9 mouse cellular contexts compared by ENCODE assay signal in genomic region chr1:136588908-136589307, GRCm38 (mm10). TPM values are rescaled to one million over a fixed set of nuclear protein-coding genes. Genes with fewer than 3 reads are reported as not detected.
DNase-seq lines count a peak whose midpoint lies in the region; ATAC-seq and TF ChIP-seq lines count a peak whose summit lies in the region.
"Had no signal": no experiment of that assay in that cellular context is flagged by ENCODE, and none has a peak within 500 bp of the region (broad histone marks: within the 10 kb centered on the region; RNA-seq: fewer than 3 reads in every experiment).

No protein-coding gene starts in this region.

- H3K27me3 ChIP-seq in liver, embryonic 12.5 days (replicated peaks) = no peaks in the 10 kb centered on the region; the same call in 1 of the 2 replicates
- H3K27me3 ChIP-seq in heart, adult 2 months (ENCODE audit: control insufficient read depth, insufficient read depth, low read length) = no peaks in the 10 kb centered on the region

- H3K4me3 ChIP-seq in liver, embryonic 12.5 days = no peak overlapping the region
- no peak overlapping the region for H3K4me3 ChIP-seq in heart, adult 2 months

- H3K79me2 ChIP-seq in heart, adult 2 months (replicated peaks; ENCODE audit: control insufficient read depth, insufficient read depth, low read length) = no peaks in the 10 kb centered on the region

- WGBS in liver, embryonic 12.5 days (ENCODE audit: insufficient replicate concordance) = 15% methylated on average over 9 of the region's 9 CpGs
- WGBS in heart, adult 2 months = 13% methylated on average over 9 of the region's 9 CpGs

- H3K9me3 ChIP-seq in liver, embryonic 12.5 days (replicated peaks) = no peaks in the 10 kb centered on the region

- H3K4me1 ChIP-seq in liver, embryonic 12.5 days = no peaks in the 10 kb centered on the region
- H3K4me1 ChIP-seq in heart, adult 2 months (ENCODE audit: control insufficient read depth, insufficient read depth, low read length) = no peaks in the 10 kb centered on the region

- H3K36me3 ChIP-seq in liver, embryonic 12.5 days = no peaks in the 10 kb centered on the region
- H3K36me3 ChIP-seq in heart, adult 2 months (ENCODE audit: control insufficient read depth, insufficient read depth, low read length) = no peaks in the 10 kb centered on the region

- peak overlapping the region; percentile 28; the same call in 1 of the 2 replicates for H3K4me2 ChIP-seq in liver, embryonic 12.5 days

- H3K9ac ChIP-seq in liver, embryonic 12.5 days = no peak overlapping the region
- H3K9ac ChIP-seq in heart, adult 2 months (ENCODE audit: low read depth, low read length) = no peak overlapping the region
- H3K9ac ChIP-seq: liver, embryonic 14.5 days had no signal

- TF ChIP-seq POLR2A in heart, adult 2 months (IDR thresholded peaks at IDR 0.05; ENCODE audit: insufficient read depth, low read depth, low read length) = no peak

- intact Hi-C loops in heart, adult 2 months (cut with DNase I) = no loop called here

- no peak for ATAC-seq in cerebellum, adult (ENCODE audit: insufficient number of reproducible peaks, low FRiP score, low TSS enrichment)
- ATAC-seq in liver, embryonic 12.5 days = no peak

- H3K27ac ChIP-seq in liver, embryonic 12.5 days = no peak overlapping the region
- H3K27ac ChIP-seq in heart, adult 2 months = no peak overlapping the region
- H3K27ac ChIP-seq: liver, embryonic 14.5 days had no signal

- no peak for TF ChIP-seq EP300 in heart, adult 2 months (IDR thresholded peaks at IDR 0.05; ENCODE audit: insufficient read depth, low read depth, low read length)

- no peak for TF ChIP-seq CTCF in heart, adult 2 months (IDR thresholded peaks at IDR 0.05)

- DNase-seq in cerebellum, postnatal 14 days = peak; percentile 13 to 47
- DNase-seq in right cerebral cortex, adult 2 months (ENCODE audit: low spot score in 2 of 2) = peak; percentile 18 to 30
- DNase-seq in right cerebral cortex, postnatal 36 days (ENCODE audit: low spot score in 2 of 2) = no peak
- peak; percentile 19 for DNase-seq in telencephalon, adult 2 months (ENCODE audit: low read depth, low spot score)
- no peak for DNase-seq in kidney, postnatal 10 days
- DNase-seq in heart, adult 2 months = no peak

RNA-seq across cellular contexts. Expression of gene Zfp281, which starts 35.8 kb away (rescaled TPM):
- 11.9 and 12.3 TPM in 2 replicates for polyA plus RNA-seq in liver, embryonic 12.5 days (2016; fragmentation: Nextera tagmentation; extraction: Ambion mirVana)
- 10 to 100 TPM in 1 of 2 experiments, 1 to 10 TPM in 1; 9.9 to 10.1 TPM for total RNA-seq in heart, adult 2 months (2021)
- 2.1 and 3.2 TPM in 2 replicates for polyA plus RNA-seq in heart, adult 2 months (2012; rRNA removed)

Comparison
In these comparisons a context has a peak if more than half of its experiments do, and no peak if none do; other contexts are left out.
1. DNase-seq: peak in cerebellum, postnatal 14 days (2 of 2), right cerebral cortex, adult 2 months (2 of 2) and telencephalon, adult 2 months (single experiment); none in right cerebral cortex, postnatal 36 days (0 of 2), kidney, postnatal 10 days (single experiment) and heart, adult 2 months (0 of 2).